Mouse (Mus musculus): ENCODE results near the gene Poldip2. TPM values are rescaled to one million over a fixed set of nuclear protein-coding genes. Genes with fewer than 3 reads are reported as not detected.

The Poldip2 gene
- total and polyA plus RNA-seq, 3 experiments, result 102 to 144 (median 103) TPM

- H3K4me3 ChIP-seq (replicated peaks in 1 of 3; ENCODE audit: low read depth in 2 of 3, low read length in 2 of 3, poor library complexity in 1 of 3), result no peak overlapping the region
- TF ChIP-seq PAX5 (IDR thresholded peaks at IDR 0.05; ENCODE audit: low read length) (no peak), HCFC1 (IDR thresholded peaks at IDR 0.05; ENCODE audit: low read depth, low read length) (no peak), UBTF (IDR thresholded peaks at IDR 0.05; ENCODE audit: low read depth, low read length) (no peak), MXI1 (IDR thresholded peaks at IDR 0.05; ENCODE audit: low read depth, low read length) (no peak), ZC3H11A (IDR thresholded peaks at IDR 0.05; ENCODE audit: low read depth, low read length) (no peak), GABPA (IDR thresholded peaks at IDR 0.05; ENCODE audit: insufficient replicate concordance, low read depth, low read length) (no peak), SIN3A (IDR thresholded peaks at IDR 0.05; ENCODE audit: low read length) (no peak), SMC3 (IDR thresholded peaks at IDR 0.05; ENCODE audit: low read depth, low read length) (no peak), NRF1 (IDR thresholded peaks at IDR 0.05; ENCODE audit: low read depth, low read length) (no peak), MYC (IDR thresholded peaks at IDR 0.05; ENCODE audit: low read depth, low read length) (no peak)
- H3K36me3 ChIP-seq (replicated peaks in 1 of 2; ENCODE audit: control insufficient read depth in 1 of 2, insufficient read depth in 1 of 2, low read length in 1 of 2), result peaks cover 10 to 37% of the 10 kb centered on the region in 2 experiments
- H3K27ac ChIP-seq (ENCODE audit: insufficient read depth, low read depth), result no peak overlapping the region
- H3K9me3 ChIP-seq (replicated peaks; ENCODE audit: low read length), result no peaks in the 10 kb centered on the region
- H3K4me1 ChIP-seq (ENCODE audit: control insufficient read depth in 1 of 2, insufficient read depth in 2 of 2), result peaks cover 5 to 12% of the 10 kb centered on the region in 2 experiments; a peak in 3 of 4 replicates
- peaks cover 22% of the 10 kb centered on the region for H3K27me3 ChIP-seq (replicated peaks)
- no peaks in the 10 kb centered on the region for H3K79me2 ChIP-seq (replicated peaks; ENCODE audit: control insufficient read depth, extremely low read depth, insufficient read depth, poor library complexity, severe bottlenecking)
- no peak for DNase-seq (ENCODE audit: extremely low read depth)
- no peak overlapping the region for H3K9ac ChIP-seq (ENCODE audit: insufficient read depth, low read depth)
- H3K4me2 ChIP-seq (ENCODE audit: insufficient read depth, low read depth, poor library complexity, severe bottlenecking), result no peak overlapping the region
- in situ Hi-C loops (cut with MboI; ENCODE audit: low pct_ligation_motif_present, low pct_unique_long_range_greater_than_20kb, low sequenced_read_pairs), result no loop called here
- dilution Hi-C loops (cut with MboI; ENCODE audit: extremely low pct_ligation_motif_present, extremely low pct_unique_long_range_greater_than_20kb, low sequenced_read_pairs), result no loop called here
Measured at GRCm38 (mm10) chr11:78501529-78501928, 10.5 kb upstream of the Poldip2 start.

DNA sequence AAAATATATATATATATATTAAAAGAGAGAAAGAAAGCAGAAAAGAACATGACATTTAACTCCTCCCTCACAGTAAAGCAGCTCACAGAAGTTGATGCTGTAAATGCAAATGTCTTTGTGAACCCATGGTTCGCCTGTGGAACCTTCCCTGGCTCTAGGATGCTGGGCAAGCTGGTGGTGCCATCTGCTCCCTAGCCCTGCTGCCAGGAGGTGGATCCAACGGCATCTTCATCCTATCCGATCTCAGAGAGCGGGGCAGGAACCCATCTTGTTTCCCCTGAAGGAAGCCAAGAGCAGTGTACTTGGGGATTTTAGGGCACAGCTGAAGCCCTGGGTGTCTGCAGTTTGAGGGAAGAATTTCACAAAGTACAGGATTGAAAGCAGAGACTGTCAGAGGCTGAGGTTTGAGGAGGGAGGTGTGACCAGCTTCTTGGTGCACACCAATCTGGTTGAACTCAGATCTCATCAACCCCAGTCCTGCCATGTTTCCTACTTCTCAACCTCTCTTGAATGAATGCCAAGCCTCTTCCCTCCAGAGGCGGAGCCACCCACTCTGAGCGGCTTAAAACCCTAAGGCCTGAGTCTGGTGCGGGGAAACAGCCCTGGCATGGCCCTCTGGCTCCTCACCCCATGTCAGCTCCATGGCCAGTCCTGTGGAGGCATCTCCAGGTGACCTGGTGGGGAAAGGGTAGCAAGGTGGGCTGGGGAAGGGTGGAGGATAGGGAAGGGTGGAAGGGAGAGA lies 8.9 kb upstream of the Poldip2 start, which contains the start of gene Sebox:
TSS of gene Sebox (plus strand) at position 539 of the 742 bp plus-strand sequence.
- H3K4me1 ChIP-seq (ENCODE audit: control insufficient read depth in 1 of 2, insufficient read depth in 2 of 2), result peaks cover 0 to 3% of the 10 kb centered on the region in 2 experiments; a peak in 1 of 4 replicates
- H3K4me2 ChIP-seq (ENCODE audit: insufficient read depth, low read depth, poor library complexity, severe bottlenecking), result no peak within 1 kb of the TSS
- H3K4me3 ChIP-seq (replicated peaks in 1 of 3; ENCODE audit: low read depth in 2 of 3, low read length in 2 of 3, poor library complexity in 1 of 3), result no peak within 1 kb of the TSS
- in situ Hi-C loops (cut with MboI; ENCODE audit: low pct_ligation_motif_present, low pct_unique_long_range_greater_than_20kb, low sequenced_read_pairs), result no loop called here
- no peaks in the 10 kb centered on the region for H3K79me2 ChIP-seq (replicated peaks; ENCODE audit: control insufficient read depth, extremely low read depth, insufficient read depth, poor library complexity, severe bottlenecking)
- peaks cover 25 to 53% of the 10 kb centered on the region in 2 experiments for H3K36me3 ChIP-seq (replicated peaks in 1 of 2; ENCODE audit: control insufficient read depth in 1 of 2, insufficient read depth in 1 of 2, low read length in 1 of 2)
- H3K27ac ChIP-seq (ENCODE audit: insufficient read depth, low read depth), result no peak within 1 kb of the TSS
- no peaks in the 10 kb centered on the region for H3K9me3 ChIP-seq (replicated peaks; ENCODE audit: low read length)
- no peak within 1 kb of the TSS for H3K9ac ChIP-seq (ENCODE audit: insufficient read depth, low read depth)
- DNase-seq (ENCODE audit: extremely low read depth), result no peak
- dilution Hi-C loops (cut with MboI; ENCODE audit: extremely low pct_ligation_motif_present, extremely low pct_unique_long_range_greater_than_20kb, low sequenced_read_pairs), result no loop called here
- TF ChIP-seq KAT2A (IDR thresholded peaks at IDR 0.05; ENCODE audit: insufficient replicate concordance, low read length) (no peak), CHD1 (IDR thresholded peaks at IDR 0.05; ENCODE audit: low read depth, low read length) (no peak), MYC (IDR thresholded peaks at IDR 0.05; ENCODE audit: low read depth, low read length) (no peak), ZC3H11A (IDR thresholded peaks at IDR 0.05; ENCODE audit: low read depth, low read length) (no peak), UBTF (IDR thresholded peaks at IDR 0.05; ENCODE audit: low read depth, low read length) (no peak)
- peaks cover 16% of the 10 kb centered on the region for H3K27me3 ChIP-seq (replicated peaks)
